Mouse (Mus musculus): ENCODE data around the gene Zdhhc19. TPM values are rescaled to one million over a fixed set of nuclear protein-coding genes. Genes with fewer than 3 reads are reported as not detected.

Gene Zdhhc19
- polyA plus RNA-seq, 1 experiment = not detected

- TF ChIP-seq GATA1 (IDR thresholded peaks at IDR 0.05; ENCODE audit: low read length) = peak; percentile 42
These were observed 24.3 kb downstream of the Zdhhc19 start for GRCm38 (mm10) chr16:32520372-32520748.

GRCm38 (mm10) chr16:32522578-32523194 lies 26.6 kb downstream of the Zdhhc19 start:
- TF ChIP-seq GATA1 (IDR thresholded peaks at IDR 0.05; ENCODE audit: low read length) = no peak

- TF ChIP-seq GATA1 (IDR thresholded peaks at IDR 0.05; ENCODE audit: low read length) = no peak
These were observed 27.6 kb downstream of the Zdhhc19 start for GRCm38 (mm10) chr16:32523462-32524243.

GRCm38 (mm10) chr16:32524244-32524615 lies 28.2 kb downstream of the Zdhhc19 start:
- no peak for TF ChIP-seq GATA1 (IDR thresholded peaks at IDR 0.05; ENCODE audit: low read length)

- no peak for TF ChIP-seq GATA1 (IDR thresholded peaks at IDR 0.05; ENCODE audit: low read length)
These were observed 30.8 kb downstream of the Zdhhc19 start for GRCm38 (mm10) chr16:32526906-32527305.

- TF ChIP-seq GATA1 (IDR thresholded peaks at IDR 0.05; ENCODE audit: low read length) = no peak
These were observed 37.1 kb downstream of the Zdhhc19 start for GRCm38 (mm10) chr16:32532878-32533826.

GRCm38 (mm10) chr16:32535157-32535751 lies 39.2 kb downstream of the Zdhhc19 start:
- no peak for TF ChIP-seq GATA1 (IDR thresholded peaks at IDR 0.05; ENCODE audit: low read length)

- no peak for TF ChIP-seq GATA1 (IDR thresholded peaks at IDR 0.05; ENCODE audit: low read length)
These were observed 42.0 kb downstream of the Zdhhc19 start for GRCm38 (mm10) chr16:32537867-32538660.

GRCm38 (mm10) chr16:32538761-32539255 lies 42.7 kb downstream of the Zdhhc19 start:
- no peak for TF ChIP-seq GATA1 (IDR thresholded peaks at IDR 0.05; ENCODE audit: low read length)

- no peak for TF ChIP-seq GATA1 (IDR thresholded peaks at IDR 0.05; ENCODE audit: low read length)
These were observed 45.5 kb downstream of the Zdhhc19 start for GRCm38 (mm10) chr16:32541338-32542179.

- TF ChIP-seq GATA1 (IDR thresholded peaks at IDR 0.05; ENCODE audit: low read length) = no peak
These were observed 47.4 kb downstream of the Zdhhc19 start for GRCm38 (mm10) chr16:32543422-32543821.

- no peak for TF ChIP-seq GATA1 (IDR thresholded peaks at IDR 0.05; ENCODE audit: low read length)
These were observed 51.3 kb downstream of the Zdhhc19 start for GRCm38 (mm10) chr16:32547156-32548068.

GRCm38 (mm10) chr16:32550084-32550483 lies 54.0 kb downstream of the Zdhhc19 start:
- TF ChIP-seq GATA1 (IDR thresholded peaks at IDR 0.05; ENCODE audit: low read length) = no peak

All from G1E-ER4 (cell line).